Mouse (Mus musculus): Measurements from ENCODE around the gene Sgsm1.

GRCm38 (mm10) chr5:113219876-113220275 is 90.7 kb downstream of the Sgsm1 start:
- TF ChIP-seq CTCF (IDR thresholded peaks at IDR 0.05; ENCODE audit: low read depth) (no peak), EP300 (optimal IDR thresholded peaks at IDR 0.05) (no peak)

All from stomach, postnatal 0 days (tissue).